Mouse (Mus musculus): ENCODE measurements around the gene Rdm1. TPM values are rescaled to one million over a fixed set of nuclear protein-coding genes. Genes with fewer than 3 reads are reported as not detected.

Rdm1 gene
- polyA plus RNA-seq, 1 experiment from 2014 or later: 35.4 TPM

GRCm38 (mm10) chr11:101678770-101679169 lies 51.8 kb downstream of the Rdm1 start:
- no peak overlapping the region for H3K27ac ChIP-seq
- WGBS: 74% methylated on average over 5 of the region's 5 CpGs
- no peak overlapping the region for H3K4me3 ChIP-seq
- H3K36me3 ChIP-seq: no peaks in the 10 kb centered on the region
- H3K4me1 ChIP-seq: peaks cover 10% of the 10 kb centered on the region
- H3K27me3 ChIP-seq: no peaks in the 10 kb centered on the region
- no peak overlapping the region for H3K9ac ChIP-seq
- no peak for ATAC-seq (ENCODE audit: low FRiP score)
- no peaks in the 10 kb centered on the region for H3K9me3 ChIP-seq (replicated peaks)
- no peak overlapping the region for H3K4me2 ChIP-seq (replicated peaks)

GRCm38 (mm10) chr11:101679907-101680306 lies 52.9 kb downstream of the Rdm1 start:
- Histone ChIP-seq H3K27ac (no peak overlapping the region), H3K27me3 (no peaks in the 10 kb centered on the region), H3K4me3 (no peak overlapping the region), H3K36me3 (no peaks in the 10 kb centered on the region), H3K9me3 (replicated peaks) (no peaks in the 10 kb centered on the region), H3K4me1 (peaks cover 10% of the 10 kb centered on the region), H3K9ac (no peak overlapping the region), H3K4me2 (replicated peaks) (no peak overlapping the region)
- ATAC-seq (ENCODE audit: low FRiP score): no peak
- 70% methylated on average over 5 of the region's 7 CpGs for WGBS

GRCm38 (mm10) chr11:101680634-101681325 lies 53.8 kb downstream of the Rdm1 start:
- H3K4me3 ChIP-seq: no peak overlapping the region

GRCm38 (mm10) chr11:101681968-101682367 lies 55.0 kb downstream of the Rdm1 start:
- H3K27ac ChIP-seq: no peak overlapping the region
- H3K4me1 ChIP-seq: peaks cover 10% of the 10 kb centered on the region
- no peaks in the 10 kb centered on the region for H3K36me3 ChIP-seq
- no peak overlapping the region for H3K9ac ChIP-seq
- no peaks in the 10 kb centered on the region for H3K27me3 ChIP-seq
- no peaks in the 10 kb centered on the region for H3K9me3 ChIP-seq (replicated peaks)
- H3K4me3 ChIP-seq: no peak overlapping the region
- no peak overlapping the region for H3K4me2 ChIP-seq (replicated peaks)
- 85% methylated on average over 1 of the region's 1 CpGs for WGBS
- ATAC-seq (ENCODE audit: low FRiP score): no peak

More at GRCm38 (mm10) chr11:101680634-101681325, 53.8 kb downstream of the Rdm1 start:
- H3K27ac ChIP-seq: peak overlapping the region; percentile 46; the same call in 1 of the 2 replicates
- WGBS: 38% methylated on average over 3 of the region's 3 CpGs
- H3K4me2 ChIP-seq (replicated peaks): no peak overlapping the region
- no peak for ATAC-seq (ENCODE audit: low FRiP score)
- H3K9me3 ChIP-seq (replicated peaks): no peaks in the 10 kb centered on the region
- peaks cover 10% of the 10 kb centered on the region for H3K4me1 ChIP-seq
- H3K36me3 ChIP-seq: no peaks in the 10 kb centered on the region
- H3K27me3 ChIP-seq: no peaks in the 10 kb centered on the region
- no peak overlapping the region for H3K9ac ChIP-seq

- Histone ChIP-seq H3K4me2 (replicated peaks) (no peak overlapping the region), H3K9me3 (replicated peaks) (no peaks in the 10 kb centered on the region), H3K9ac (no peak overlapping the region), H3K27me3 (no peaks in the 10 kb centered on the region), H3K36me3 (no peaks in the 10 kb centered on the region), H3K4me3 (no peak overlapping the region), H3K27ac (no peak overlapping the region), H3K4me1 (peaks cover 10% of the 10 kb centered on the region)
- ATAC-seq (ENCODE audit: low FRiP score): no peak
- 78% methylated on average over 7 of the region's 7 CpGs for WGBS
Observed at GRCm38 (mm10) chr11:101682410-101682960, 55.5 kb downstream of the Rdm1 start.

Other genes with a start within 250 kb of the Rdm1 start
- 77.7 and 79.0 TPM in 2 replicates for gene Aarsd1, start 209.6 kb upstream of the Rdm1 start, polyA plus RNA-seq (2016; fragmentation: Nextera tagmentation; extraction: Ambion mirVana)
- gene Gm27029, start 202.4 kb upstream of the Rdm1 start, polyA plus RNA-seq (2016; fragmentation: Nextera tagmentation; extraction: Ambion mirVana): 7.4 and 8.1 TPM in 2 replicates
- 27.6 and 29.4 TPM in 2 replicates for gene Rundc1, start 202.1 kb upstream of the Rdm1 start, polyA plus RNA-seq (2016; fragmentation: Nextera tagmentation; extraction: Ambion mirVana)
- gene Ptges3l, start 201.9 kb upstream of the Rdm1 start, polyA plus RNA-seq (2016; fragmentation: Nextera tagmentation; extraction: Ambion mirVana): 3.0 and 5.9 TPM in 2 replicates
- gene Rpl27, start 184.9 kb upstream of the Rdm1 start, polyA plus RNA-seq (2016; fragmentation: Nextera tagmentation; extraction: Ambion mirVana): 320 and 344 TPM in 2 replicates
- gene Ifi35, start 178.8 kb upstream of the Rdm1 start, polyA plus RNA-seq (2016; fragmentation: Nextera tagmentation; extraction: Ambion mirVana): 4.2 and 5.7 TPM in 2 replicates
- 112 and 121 TPM in 2 replicates for gene Rnd2, start 162.2 kb upstream of the Rdm1 start, polyA plus RNA-seq (2016; fragmentation: Nextera tagmentation; extraction: Ambion mirVana)
- 94.8 and 95.7 TPM in 2 replicates for gene Vat1, start 161.0 kb upstream of the Rdm1 start, polyA plus RNA-seq (2016; fragmentation: Nextera tagmentation; extraction: Ambion mirVana)
- 11.2 and 12.1 TPM in 2 replicates for gene Brca1, start 75.2 kb upstream of the Rdm1 start, polyA plus RNA-seq (2016; fragmentation: Nextera tagmentation; extraction: Ambion mirVana)
- 122 and 128 TPM in 2 replicates for gene Nbr1, start 75.0 kb upstream of the Rdm1 start, polyA plus RNA-seq (2016; fragmentation: Nextera tagmentation; extraction: Ambion mirVana)
- 3.9 and 4.9 TPM in 2 replicates for gene Tmem106a, start 45.0 kb upstream of the Rdm1 start, polyA plus RNA-seq (2016; fragmentation: Nextera tagmentation; extraction: Ambion mirVana)
- not detected in 2 replicates for gene Gm11634, start 27.9 kb upstream of the Rdm1 start, polyA plus RNA-seq (2016; fragmentation: Nextera tagmentation; extraction: Ambion mirVana)
- 11.6 and 12.1 TPM in 2 replicates for gene Arl4d, start 38.3 kb downstream of the Rdm1 start, polyA plus RNA-seq (2016; fragmentation: Nextera tagmentation; extraction: Ambion mirVana)
- gene Dhx8, start 105.7 kb downstream of the Rdm1 start, polyA plus RNA-seq (2016; fragmentation: Nextera tagmentation; extraction: Ambion mirVana): 41.8 and 50.0 TPM in 2 replicates
- 8.2 and 8.4 TPM in 2 replicates for gene Etv4, start 158.2 kb downstream of the Rdm1 start, polyA plus RNA-seq (2016; fragmentation: Nextera tagmentation; extraction: Ambion mirVana)

Measured in hindbrain, embryonic 12.5 days (tissue).